In the genomic region with DNA sequence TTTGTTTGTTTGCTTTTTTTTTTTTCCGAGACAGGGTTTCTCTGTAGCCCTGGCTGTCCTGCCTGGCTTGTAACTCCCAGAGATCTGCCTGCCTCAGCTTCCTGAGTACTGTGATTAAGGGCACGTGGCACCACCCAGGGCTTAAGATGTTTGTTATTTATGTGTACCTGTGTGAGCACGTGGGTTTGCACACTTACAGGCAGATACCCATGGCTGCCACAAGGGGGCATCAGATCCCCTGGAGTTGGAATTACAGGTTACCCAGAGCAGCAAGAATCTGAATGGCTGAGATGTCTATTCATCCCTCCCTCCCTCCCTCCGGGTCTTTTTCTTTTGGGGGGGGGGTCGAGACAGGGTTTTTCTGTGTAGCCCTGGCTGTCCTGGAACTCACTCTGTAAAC, we compare ENCODE assay signal across 8 mouse cellular contexts. TPM values are rescaled to one million over a fixed set of nuclear protein-coding genes. Genes with fewer than 3 reads are reported as not detected.
A peak's percentile ranks its signal among the peaks of the same experiment; 100 is the strongest.
DNase-seq lines count a peak whose midpoint lies in the region.

No protein-coding gene starts in this region.

- no peaks in the 10 kb centered on the region for H3K4me1 ChIP-seq in heart, embryonic 10.5 days

- no peaks in the 10 kb centered on the region for H3K27me3 ChIP-seq in heart, embryonic 10.5 days (ENCODE audit: insufficient read depth, poor library complexity, severe bottlenecking)

- H3K27ac ChIP-seq in heart, embryonic 10.5 days: no peak overlapping the region

- WGBS in heart, embryonic 10.5 days: 49% methylated on average over 5 of the region's 5 CpGs

- no peak overlapping the region for H3K4me3 ChIP-seq in heart, embryonic 10.5 days

- peak; percentile 94 for DNase-seq in heart, adult 11 months
- no peak for DNase-seq in heart, embryonic 10.5 days (ENCODE audit: low spot score)
- DNase-seq in 3134 (ENCODE audit: extremely low read depth, insufficient read length, low spot score) (peak; percentile 15), NIH3T3 (ENCODE audit: low read depth) (peak; percentile 54)
- DNase-seq in cerebellum, postnatal 36 days: peak; percentile 34 to 42
- DNase-seq in kidney, postnatal 14 days: peak; percentile 32
- peak; percentile 40 for DNase-seq in mesoderm, embryonic 11.5 days (ENCODE audit: low read depth, low spot score)
- DNase-seq in thymus, postnatal 36 days: peak; percentile 43 to 51

- H3K36me3 ChIP-seq in heart, embryonic 10.5 days: peaks cover 9% of the 10 kb centered on the region; the same call in 1 of the 2 replicates

- H3K9me3 ChIP-seq in heart, embryonic 10.5 days: no peaks in the 10 kb centered on the region

RNA-seq across cellular contexts. Expression of a gene that starts 22.8 kb away (rescaled TPM):
- polyA plus RNA-seq in heart, embryonic 10.5 days (2016; fragmentation: Nextera tagmentation; extraction: Ambion mirVana): 61.1 and 74.9 TPM in 2 replicates
